Comparison of ENCODE assay signal across 20 mouse cellular contexts in the genomic region with DNA sequence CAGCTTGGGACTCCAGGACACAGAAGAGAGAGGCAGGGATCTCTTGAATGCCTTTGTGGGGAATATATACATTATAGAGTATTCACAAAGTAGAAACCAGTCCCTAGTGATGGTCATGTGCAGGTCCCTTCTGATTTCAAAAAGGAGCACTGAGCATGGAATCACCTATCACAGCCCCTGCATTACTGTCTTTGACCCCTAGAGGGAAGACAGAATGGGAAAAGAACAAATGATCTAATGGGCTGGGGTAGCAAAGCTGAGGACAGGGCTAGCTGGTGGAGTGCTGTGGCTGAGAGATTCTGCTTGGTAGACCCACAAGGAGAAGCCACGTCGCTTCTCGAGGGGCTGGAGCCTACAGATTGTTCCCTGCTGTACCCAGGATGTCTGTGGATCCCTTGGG. TPM values are rescaled to one million over a fixed set of nuclear protein-coding genes. Genes with fewer than 3 reads are reported as not detected.
DNase-seq lines count a peak whose midpoint lies in the region; ATAC-seq and TF ChIP-seq lines count a peak whose summit lies in the region.
"Had no signal": no experiment of that assay in that cellular context is flagged by ENCODE, and none has a peak within 500 bp of the region (broad histone marks: within the 10 kb centered on the region; RNA-seq: fewer than 3 reads in every experiment).

No protein-coding gene starts in this region.

- H3K36me3 ChIP-seq in stomach, postnatal 0 days (ENCODE audit: control insufficient read depth, insufficient read depth, low read length) = no peaks in the 10 kb centered on the region
- H3K36me3 ChIP-seq: embryonic facial prominence, embryonic 13.5 days; forebrain, embryonic 10.5 days; heart, embryonic 12.5 days; stomach, embryonic 15.5 days had no signal

- no peak overlapping the region for H3K27ac ChIP-seq in left cerebral cortex, adult 2 months
- no peak overlapping the region for H3K27ac ChIP-seq in stomach, postnatal 0 days (replicated peaks)
- H3K27ac ChIP-seq: embryonic facial prominence, embryonic 13.5 days; forebrain, embryonic 10.5 days; stomach, embryonic 15.5 days had no signal

- H3K4me1 ChIP-seq in stomach, postnatal 0 days (replicated peaks; ENCODE audit: control insufficient read depth, insufficient read depth) = no peaks in the 10 kb centered on the region
- H3K4me1 ChIP-seq: embryonic facial prominence, embryonic 13.5 days; forebrain, embryonic 10.5 days; heart, embryonic 12.5 days; megakaryocyte, embryonic 14.5 days; stomach, embryonic 15.5 days had no signal

- intact Hi-C loops in left cerebral cortex, adult 2 months (cut with DNase I) = no loop called here

- no peaks in the 10 kb centered on the region for H3K9me3 ChIP-seq in stomach, postnatal 0 days (ENCODE audit: control insufficient read depth, low read length)
- H3K9me3 ChIP-seq: embryonic facial prominence, embryonic 13.5 days; forebrain, embryonic 10.5 days; heart, embryonic 12.5 days; megakaryocyte, embryonic 14.5 days; stomach, embryonic 15.5 days had no signal

- no peak overlapping the region for H3K9ac ChIP-seq in stomach, postnatal 0 days (ENCODE audit: low read length)
- H3K9ac ChIP-seq: embryonic facial prominence, embryonic 13.5 days; heart, embryonic 12.5 days; stomach, embryonic 15.5 days had no signal

- WGBS in stomach, postnatal 0 days = 84% methylated on average over 3 of the region's 3 CpGs

- TF ChIP-seq CTCF in left cerebral cortex, adult 2 months (IDR thresholded peaks at IDR 0.05) = peak; percentile 47
- TF ChIP-seq CTCF in stomach, postnatal 0 days (IDR thresholded peaks at IDR 0.05; ENCODE audit: low read depth) = peak; percentile 48

- TF ChIP-seq EP300 in stomach, postnatal 0 days (optimal IDR thresholded peaks at IDR 0.05) = no peak

- H3K4me3 ChIP-seq in left cerebral cortex, adult 2 months = no peak overlapping the region
- no peak overlapping the region for H3K4me3 ChIP-seq in stomach, postnatal 0 days (ENCODE audit: low read depth, low read length)
- H3K4me3 ChIP-seq: embryonic facial prominence, embryonic 13.5 days; forebrain, embryonic 10.5 days; heart, embryonic 12.5 days; megakaryocyte, embryonic 14.5 days; stomach, embryonic 15.5 days had no signal

- H3K27me3 ChIP-seq in stomach, postnatal 0 days (ENCODE audit: control insufficient read depth, insufficient read depth, low read length) = no peaks in the 10 kb centered on the region
- H3K27me3 ChIP-seq: embryonic facial prominence, embryonic 13.5 days; stomach, embryonic 15.5 days had no signal

- ATAC-seq in stomach, postnatal 0 days (ENCODE audit: low FRiP score, low TSS enrichment) = no peak
- ATAC-seq in erythroblast, adult 5-6 weeks (replicated peaks; ENCODE audit: low FRiP score, poor library complexity, severe bottlenecking) = no peak
- ATAC-seq: midbrain, embryonic 16.5 days had no signal

- H3K4me2 ChIP-seq in stomach, postnatal 0 days (replicated peaks; ENCODE audit: low read depth) = no peak overlapping the region
- H3K4me2 ChIP-seq: embryonic facial prominence, embryonic 13.5 days; heart, embryonic 12.5 days; stomach, embryonic 15.5 days had no signal

- peak; percentile 11 for DNase-seq in embryo, embryonic 11 days
- DNase-seq in embryo, embryonic 10 days (ENCODE audit: low spot score) = no peak
- no peak for DNase-seq in left cerebral cortex, adult 2 months (ENCODE audit: extremely low spot score in 1 of 2, low spot score in 2 of 2)
- no peak for DNase-seq in left cerebral cortex, adult 8-10 months (ENCODE audit: low spot score in 2 of 2)
- peak; percentile 38 for DNase-seq in thymus, postnatal 4 days
- no peak for DNase-seq in thymus, postnatal 25 days
- no peak for DNase-seq in stomach, postnatal 0 days (ENCODE audit: low spot score)
- DNase-seq: adrenal gland, adult 8-10 months; cerebellum, adult 11-12 months; kidney, adult 8-10 months; kidney, postnatal 4 days; lung, postnatal 10 days; spleen, adult 18-20 months had no signal

RNA-seq across cellular contexts. Expression of gene Zscan20, which starts 49.6 kb away (rescaled TPM):
- 1 to 10 TPM; 8.2 to 9.4 TPM for total RNA-seq in left cerebral cortex, adult 2 months (2021)
- 10 to 100 TPM in 1 of 4 experiments, 1 to 10 TPM in 3; 6.2 to 11.9 (median 8.5) TPM for total RNA-seq in left cerebral cortex, adult 8-10 months (2022)
- 0.98 and 1.2 TPM in 2 replicates for polyA plus RNA-seq in stomach, postnatal 0 days (2015; fragmentation: Nextera tagmentation; extraction: Ambion mirVana)
- 1.7 TPM in 1 of 2 replicates, not detected in the other for total RNA-seq in erythroblast, adult 5-6 weeks (2015; ENCODE audit: low replicate concordance)
- total RNA-seq in erythroblast, adult 5-6 weeks (2017; ENCODE audit: low replicate concordance) = 0.85 TPM in 1 of 2 replicates, not detected in the other

RNA-seq across cellular contexts. Expression of gene Tlr12, which starts 58.1 kb away (rescaled TPM):
- total RNA-seq in left cerebral cortex, adult 2 months (2021) = under 1 TPM; 0.63 to 1.00 TPM
- total RNA-seq in left cerebral cortex, adult 8-10 months (2022) = 1 to 10 TPM in 3 of 4 experiments, under 1 TPM in 1; 0.99 to 3.1 (median 2.0) TPM
- 0.56 and 0.57 TPM in 2 replicates for polyA plus RNA-seq in stomach, postnatal 0 days (2015; fragmentation: Nextera tagmentation; extraction: Ambion mirVana)
- 0.19 and 4.0 TPM in 2 replicates for total RNA-seq in erythroblast, adult 5-6 weeks (2015; ENCODE audit: low replicate concordance)
- 0.09 and 0.14 TPM in 2 replicates for total RNA-seq in erythroblast, adult 5-6 weeks (2017; ENCODE audit: low replicate concordance)

Comparison
In these comparisons a context has a peak if more than half of its experiments do, and no peak if none do; other contexts are left out.
1. DNase-seq: peak in embryo, embryonic 11 days (single experiment) and thymus, postnatal 4 days (single experiment); none in embryo, embryonic 10 days (single experiment), left cerebral cortex, adult 2 months (0 of 2), left cerebral cortex, adult 8-10 months (0 of 2), thymus, postnatal 25 days (single experiment) and stomach, postnatal 0 days (single experiment).